Mouse (Mus musculus) liver, embryonic 11.5 days (tissue): ENCODE data around the gene Pitpnm2. TPM values are rescaled to one million over a fixed set of nuclear protein-coding genes. Genes with fewer than 3 reads are reported as not detected.
A peak's percentile ranks its signal among the peaks of the same experiment; 100 is the strongest.

ENCODE experiments used
- ATAC-seq: fragments of 200-750 bp; cut with Nextera tagmentation; replicated peaks from 2 replicates; pipeline ENCODE4 v1.8.0; 2017; ENCODE audit warnings: moderate number of reproducible peaks, mild to moderate bottlenecking, moderate TSS enrichment, moderate library complexity; ENCODE audit not compliant: low FRiP score
- DNase-seq: peaks from one replicate; pipeline ENCODE4 v3.0.0-alpha.2; 2017; ENCODE audit warnings: low spot score
- H3K27ac ChIP-seq: fragments of 300-500 bp; sonication (generic); 2 replicates; pipeline ENCODE4 v1.5.1; 2014; ENCODE audit warnings: mild to moderate bottlenecking, low read depth, low read length, control low read depth
- H3K27me3 ChIP-seq: fragments of 300-500 bp; sonication (generic); replicated peaks from 2 replicates; pipeline ENCODE4 v1.6.1; 2014; ENCODE audit warnings: low read length, mixed read lengths; ENCODE audit not compliant: control insufficient read depth, insufficient read depth
- H3K36me3 ChIP-seq: fragments of 300-500 bp; sonication (generic); 2 replicates; pipeline ENCODE4 v1.6.1; 2014; ENCODE audit warnings: mild to moderate bottlenecking, low read length, moderate library complexity, mixed read lengths; ENCODE audit not compliant: control insufficient read depth, insufficient read depth
- H3K4me1 ChIP-seq: fragments of 300-500 bp; sonication (generic); replicated peaks from 2 replicates; pipeline ENCODE4 v1.6.1; 2014; ENCODE audit warnings: low read length, mixed read lengths; ENCODE audit not compliant: control insufficient read depth, insufficient read depth
- H3K4me2 ChIP-seq: fragments of 300-500 bp; sonication (generic); 2 replicates; pipeline ENCODE4 v1.6.1; 2014; ENCODE audit warnings: mild to moderate bottlenecking, control low read depth, moderate library complexity
- H3K4me3 ChIP-seq: fragments of 300-500 bp; sonication (generic); 2 replicates; pipeline ENCODE4 v1.5.1; 2014; ENCODE audit warnings: low read depth, low read length, control low read depth
- H3K9ac ChIP-seq: fragments of 300-500 bp; sonication (generic); 2 replicates; pipeline ENCODE4 v1.6.1; 2014; ENCODE audit warnings: low read depth, low read length, control low read depth
- H3K9me3 ChIP-seq: fragments of 300-500 bp; sonication (generic); 2 replicates; pipeline ENCODE4 v1.6.1; 2016; ENCODE audit warnings: low read length, inconsistent platforms, mixed read lengths; ENCODE audit not compliant: control insufficient read depth
- WGBS: fragments of 180-500 bp; shearing (Covaris S2); extraction: QIAGEN DNeasy Blood & Tissue Kit; methylation state at CpG from one replicate; pipeline ENCODE4 v1.1.7; 2014; 5-methylcytosine and 5-hydroxymethylcytosine counted together
- polyA plus RNA-seq: library from polyadenylated mRNA; unstranded; fragments of >200 nt; fragmentation: Nextera tagmentation; extraction: Ambion mirVana; gene quantifications from 2 replicates; pipeline ENCODE4 v1.2.1, GENCODE M21; 2014

Gene Pitpnm2
- polyA plus RNA-seq, 1 experiment from 2014 or later, result 5.9 TPM

- Histone ChIP-seq H3K4me2 (peak overlapping the region; percentile 92), H3K4me1 (peaks cover 29% of the 10 kb centered on the region), H3K27ac (peak overlapping the region; percentile 21; the same call in 1 of the 2 replicates), H3K4me3 (0 out of 2 replicates have a peak overlapping the region, but pooled peaks have one; percentile 13), H3K27me3 (no peaks in the 10 kb centered on the region; the same call in 1 of the 2 replicates), H3K9me3 (no peaks in the 10 kb centered on the region), H3K9ac (no peak overlapping the region), H3K36me3 (no peaks in the 10 kb centered on the region)
- ATAC-seq (no peak), DNase-seq (no peak)
- 83% methylated on average over 12 of the region's 12 CpGs for WGBS
These were observed 155.5 kb downstream of the Pitpnm2 start for GRCm38 (mm10) chr5:124093852-124094604.

DNA sequence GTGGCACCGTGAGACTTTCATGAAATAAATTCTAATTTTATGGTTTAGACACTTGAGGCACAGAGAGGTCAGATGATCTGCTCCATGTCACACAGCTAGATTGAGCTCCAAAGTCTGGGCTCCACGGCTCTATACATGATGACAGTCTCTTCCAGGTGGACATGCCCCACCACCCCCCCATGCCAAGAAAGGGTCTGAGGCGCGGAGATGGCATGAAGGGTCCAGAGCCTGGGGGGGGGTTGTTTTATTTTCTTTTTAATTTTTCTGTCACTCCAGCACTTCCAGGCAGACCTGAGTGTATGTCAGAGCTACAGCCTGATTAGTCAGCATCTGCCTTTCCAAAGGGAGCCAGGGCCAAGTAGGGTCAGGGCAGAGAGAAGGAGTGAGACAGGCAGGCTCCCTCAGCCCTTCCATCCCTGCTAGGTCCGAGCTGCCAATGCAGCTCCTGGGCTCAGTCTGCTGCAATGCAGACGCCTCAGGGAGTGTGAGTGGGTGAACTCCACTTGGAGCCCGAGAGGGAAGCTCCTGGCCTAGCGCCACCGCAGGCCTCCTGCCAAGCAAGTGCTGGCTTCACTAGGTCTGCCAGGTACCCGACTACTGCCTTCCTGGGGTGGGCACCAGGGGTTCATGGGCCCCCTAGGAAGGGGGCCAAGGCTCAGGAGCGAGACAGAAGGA lies 156.3 kb downstream of the Pitpnm2 start:
- no peak overlapping the region for H3K27ac ChIP-seq
- peaks cover 29% of the 10 kb centered on the region for H3K4me1 ChIP-seq
- no peak overlapping the region for H3K4me2 ChIP-seq
- ATAC-seq (no peak), DNase-seq (no peak)
- H3K9ac ChIP-seq, result no peak overlapping the region
- 85% methylated on average over 11 of the region's 11 CpGs for WGBS
- no peaks in the 10 kb centered on the region for H3K9me3 ChIP-seq
- no peaks in the 10 kb centered on the region for H3K36me3 ChIP-seq
- H3K27me3 ChIP-seq, result no peaks in the 10 kb centered on the region; the same call in 1 of the 2 replicates
- no peak overlapping the region for H3K4me3 ChIP-seq

GRCm38 (mm10) chr5:124091951-124092406 lies 157.6 kb downstream of the Pitpnm2 start:
- 27% methylated on average over 9 of the region's 9 CpGs for WGBS
- peak overlapping the region; percentile 42 for H3K9ac ChIP-seq
- H3K27ac ChIP-seq, result peak overlapping the region; percentile 66

DNA sequence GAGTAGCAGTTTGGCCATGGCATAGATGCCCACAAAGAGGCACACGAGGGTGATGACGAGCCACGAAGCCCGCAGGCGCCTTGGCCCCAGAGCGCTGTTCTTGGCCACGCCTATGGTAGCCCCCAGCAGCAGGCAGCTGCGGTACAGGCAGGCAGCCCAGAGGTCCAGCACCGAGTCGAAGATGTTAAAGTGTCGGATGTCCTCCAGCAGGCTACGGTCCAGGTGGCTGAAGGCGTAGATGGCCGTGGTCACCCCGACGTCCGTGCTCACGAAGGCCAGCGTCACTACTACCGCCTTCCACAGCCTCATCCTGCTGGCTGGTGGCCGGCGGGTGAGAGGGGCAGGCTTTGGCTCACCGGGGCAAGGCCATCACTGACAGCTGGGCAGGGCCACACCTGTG lies 159.7 kb downstream of the Pitpnm2 start:
- Histone ChIP-seq H3K27me3 (no peaks in the 10 kb centered on the region; the same call in 1 of the 2 replicates), H3K4me2 (no peak overlapping the region), H3K9me3 (no peaks in the 10 kb centered on the region), H3K9ac (no peak overlapping the region), H3K27ac (no peak overlapping the region), H3K4me3 (no peak overlapping the region), H3K36me3 (no peaks in the 10 kb centered on the region), H3K4me1 (peaks cover 22% of the 10 kb centered on the region)
- WGBS, result 83% methylated on average over 23 of the region's 23 CpGs
- ATAC-seq, result no peak
- no peak for DNase-seq

More at GRCm38 (mm10) chr5:124091951-124092406, 157.6 kb downstream of the Pitpnm2 start:
- Histone ChIP-seq H3K4me1 (peaks cover 29% of the 10 kb centered on the region), H3K36me3 (no peaks in the 10 kb centered on the region), H3K4me2 (peak overlapping the region; percentile 51), H3K9me3 (no peaks in the 10 kb centered on the region), H3K4me3 (no peak overlapping the region; the same call in none of the 2 replicates), H3K27me3 (no peaks in the 10 kb centered on the region; the same call in 1 of the 2 replicates)
- DNase-seq (no peak), ATAC-seq (peak; percentile 71)

DNA sequence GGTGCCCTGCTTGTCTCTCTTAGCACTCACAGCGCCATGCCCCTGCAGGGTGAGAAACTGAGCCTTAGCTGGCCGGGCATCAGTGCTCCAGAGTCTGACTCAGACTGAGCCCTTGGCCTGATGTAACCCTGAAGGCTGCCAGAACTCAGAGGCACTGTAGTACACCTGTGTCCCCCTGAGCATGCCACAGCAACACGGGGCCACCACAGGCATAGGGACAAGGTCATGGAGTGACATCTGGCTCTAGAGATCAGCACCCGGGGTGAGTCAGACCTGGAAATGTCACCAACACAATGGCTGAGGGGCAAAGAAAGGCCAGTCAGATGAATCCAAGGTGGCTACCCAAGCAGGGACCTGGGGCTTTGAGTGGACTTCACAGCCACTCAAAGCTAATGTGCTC lies 162.7 kb downstream of the Pitpnm2 start:
- Histone ChIP-seq H3K27me3 (no peaks in the 10 kb centered on the region), H3K27ac (no peak overlapping the region), H3K9ac (no peak overlapping the region), H3K4me2 (no peak overlapping the region), H3K4me3 (no peak overlapping the region), H3K36me3 (no peaks in the 10 kb centered on the region), H3K9me3 (no peaks in the 10 kb centered on the region), H3K4me1 (peaks cover 6% of the 10 kb centered on the region)
- no peak for DNase-seq
- WGBS, result 81% methylated on average over 4 of the region's 4 CpGs
- no peak for ATAC-seq

GRCm38 (mm10) chr5:124085513-124085912 lies 164.0 kb downstream of the Pitpnm2 start:
- 75% methylated on average over 3 of the region's 3 CpGs for WGBS
- ATAC-seq, result no peak
- H3K4me2 ChIP-seq, result no peak overlapping the region
- no peaks in the 10 kb centered on the region; the same call in 1 of the 2 replicates for H3K4me1 ChIP-seq
- no peaks in the 10 kb centered on the region for H3K9me3 ChIP-seq
- H3K9ac ChIP-seq, result no peak overlapping the region
- H3K27ac ChIP-seq, result no peak overlapping the region
- no peaks in the 10 kb centered on the region for H3K36me3 ChIP-seq
- H3K27me3 ChIP-seq, result no peaks in the 10 kb centered on the region
- no peak for DNase-seq
- no peak overlapping the region for H3K4me3 ChIP-seq

- H3K9ac ChIP-seq, result no peak overlapping the region
- no peaks in the 10 kb centered on the region for H3K27me3 ChIP-seq
- WGBS, result 40% methylated on average over 11 of the region's 11 CpGs
- H3K4me3 ChIP-seq, result no peak overlapping the region
- H3K27ac ChIP-seq, result no peak overlapping the region
- H3K4me2 ChIP-seq, result no peak overlapping the region
- H3K36me3 ChIP-seq, result no peaks in the 10 kb centered on the region
- DNase-seq (peak; percentile 77), ATAC-seq (peak; percentile 62; the same call in 1 of the 2 replicates)
- H3K4me1 ChIP-seq, result peaks cover 8% of the 10 kb centered on the region; the same call in 1 of the 2 replicates
- no peaks in the 10 kb centered on the region for H3K9me3 ChIP-seq
These were observed 164.9 kb downstream of the Pitpnm2 start for GRCm38 (mm10) chr5:124084588-124085173.

DNA sequence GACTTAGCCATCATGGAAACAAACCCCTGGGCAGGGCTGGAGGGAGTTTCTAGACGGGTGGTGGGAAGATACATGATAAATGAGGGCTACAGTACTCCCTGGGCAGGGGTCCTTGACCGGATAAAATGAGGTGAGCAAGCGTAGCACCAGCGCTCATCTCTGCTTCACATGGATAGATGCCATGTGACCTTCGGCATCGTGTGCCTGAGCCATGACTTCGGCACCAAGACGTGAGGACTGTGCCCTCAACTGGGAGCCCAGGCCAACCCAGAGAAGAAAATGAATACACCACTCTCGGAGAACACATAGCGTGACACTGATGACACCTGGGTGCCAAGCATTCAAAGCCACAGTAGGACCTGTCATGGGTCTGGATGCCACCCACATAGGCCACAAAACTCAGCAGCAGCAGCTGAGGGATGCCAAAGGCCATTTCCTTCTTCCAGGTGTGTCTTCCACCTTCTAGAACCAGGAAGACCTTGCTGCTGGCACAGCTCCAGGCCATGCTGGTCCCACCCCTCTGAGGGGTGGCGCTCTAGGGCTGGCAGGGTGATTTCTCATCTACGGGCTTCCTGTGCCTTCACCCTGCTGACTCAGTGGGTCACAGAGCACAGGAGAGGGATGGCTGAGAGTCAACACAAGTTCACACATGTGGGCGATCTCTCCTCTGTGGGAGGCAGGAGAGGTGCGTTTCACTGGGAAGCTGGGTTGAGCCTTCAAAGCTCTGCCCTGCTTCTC lies 165.5 kb downstream of the Pitpnm2 start:
- 86% methylated on average over 14 of the region's 14 CpGs for WGBS
- Histone ChIP-seq H3K9ac (no peak overlapping the region), H3K27ac (no peak overlapping the region), H3K4me2 (no peak overlapping the region), H3K4me1 (peaks cover 10% of the 10 kb centered on the region; the same call in 1 of the 2 replicates), H3K36me3 (no peaks in the 10 kb centered on the region), H3K4me3 (no peak overlapping the region), H3K27me3 (no peaks in the 10 kb centered on the region), H3K9me3 (no peaks in the 10 kb centered on the region)
- ATAC-seq (no peak), DNase-seq (no peak)
